In the genomic region with DNA sequence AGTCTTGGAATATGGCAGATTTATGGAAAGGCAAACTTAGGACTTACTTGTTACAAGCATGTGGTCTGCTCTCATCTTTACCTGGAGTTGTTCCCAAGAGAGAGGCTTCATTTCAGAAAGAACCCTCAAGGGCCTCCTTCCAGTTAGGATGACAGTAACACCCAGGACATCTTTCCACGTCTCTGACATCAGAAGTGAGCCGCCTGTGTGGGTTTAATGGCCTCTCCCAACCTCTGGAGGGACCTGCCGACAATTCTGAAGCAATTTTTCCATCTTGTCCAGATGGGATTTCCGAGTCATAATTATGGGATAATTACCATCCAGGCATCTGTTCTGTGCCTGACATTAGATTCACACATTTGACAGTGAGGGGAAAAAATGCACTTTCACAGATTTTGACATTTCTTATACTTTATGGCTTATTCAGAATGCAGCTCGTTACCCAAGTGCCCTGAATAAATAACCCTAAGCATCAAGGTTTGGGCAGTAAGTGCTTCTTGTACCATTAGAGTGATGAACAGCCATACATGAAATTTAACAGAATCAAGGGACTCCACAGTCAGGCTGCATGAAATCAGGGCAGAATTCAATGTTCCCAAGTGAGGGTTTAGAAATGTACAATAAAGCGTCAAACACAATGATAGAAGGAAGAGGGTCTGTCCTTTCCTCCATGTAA, we compare ENCODE assay signal across 29 mouse cellular contexts. TPM values are rescaled to one million over a fixed set of nuclear protein-coding genes. Genes with fewer than 3 reads are reported as not detected.
DNase-seq lines count a peak whose midpoint lies in the region; ATAC-seq and TF ChIP-seq lines count a peak whose summit lies in the region.
"Had no signal": no experiment of that assay in that cellular context is flagged by ENCODE, and none has a peak within 500 bp of the region (broad histone marks: within the 10 kb centered on the region; RNA-seq: fewer than 3 reads in every experiment).

No protein-coding gene starts in this region.

- no peaks in the 10 kb centered on the region for H3K27me3 ChIP-seq in lung, embryonic 15.5 days
- H3K27me3 ChIP-seq in forebrain, postnatal 0 days (ENCODE audit: insufficient read depth, low read length), result no peaks in the 10 kb centered on the region
- no peaks in the 10 kb centered on the region for H3K27me3 ChIP-seq in stomach, embryonic 16.5 days (ENCODE audit: control insufficient read depth, insufficient read depth, low read length)
- H3K27me3 ChIP-seq: embryonic facial prominence, embryonic 13.5 days; heart, embryonic 13.5 days; kidney, embryonic 15.5 days; limb, embryonic 12.5 days; liver, embryonic 15.5 days; midbrain, embryonic 15.5 days; Patski; stomach, embryonic 15.5 days had no signal

- no peak overlapping the region for H3K4me2 ChIP-seq in lung, embryonic 15.5 days
- H3K4me2 ChIP-seq in forebrain, postnatal 0 days (ENCODE audit: low read depth), result no peak overlapping the region
- H3K4me2 ChIP-seq in stomach, embryonic 16.5 days (ENCODE audit: low read depth, low read length), result no peak overlapping the region
- H3K4me2 ChIP-seq: embryonic facial prominence, embryonic 13.5 days; heart, embryonic 13.5 days; kidney, embryonic 15.5 days; limb, embryonic 12.5 days; liver, embryonic 15.5 days; midbrain, embryonic 15.5 days; stomach, embryonic 15.5 days had no signal

- no peaks in the 10 kb centered on the region for H3K36me3 ChIP-seq in lung, embryonic 15.5 days
- H3K36me3 ChIP-seq in forebrain, postnatal 0 days (ENCODE audit: insufficient read depth), result no peaks in the 10 kb centered on the region
- H3K36me3 ChIP-seq in stomach, embryonic 16.5 days (ENCODE audit: control insufficient read depth, insufficient read depth, low read length), result no peaks in the 10 kb centered on the region
- H3K36me3 ChIP-seq: embryonic facial prominence, embryonic 13.5 days; heart, embryonic 13.5 days; hindbrain, embryonic 10.5 days; kidney, embryonic 15.5 days; limb, embryonic 12.5 days; liver, embryonic 15.5 days; midbrain, embryonic 15.5 days; stomach, embryonic 15.5 days had no signal

- H3K4me1 ChIP-seq in lung, embryonic 15.5 days, result 0 out of 2 replicates have a peak, but pooled peaks cover 7% of the 10 kb centered on the region
- no peaks in the 10 kb centered on the region for H3K4me1 ChIP-seq in forebrain, postnatal 0 days (ENCODE audit: insufficient read depth)
- 0 out of 2 replicates have a peak, but pooled peaks cover 7% of the 10 kb centered on the region for H3K4me1 ChIP-seq in stomach, embryonic 16.5 days (ENCODE audit: control insufficient read depth, insufficient read depth, low read length)
- H3K4me1 ChIP-seq: heart, embryonic 13.5 days; hindbrain, embryonic 10.5 days; kidney, embryonic 15.5 days; limb, embryonic 12.5 days; liver, embryonic 15.5 days; midbrain, embryonic 15.5 days; stomach, embryonic 15.5 days had no signal

- WGBS in lung, embryonic 15.5 days, result 73% methylated on average over 6 of the region's 6 CpGs
- WGBS in forebrain, postnatal 0 days, result 43% methylated on average over 6 of the region's 6 CpGs
- WGBS in stomach, embryonic 16.5 days, result 59% methylated on average over 6 of the region's 6 CpGs

- no peaks in the 10 kb centered on the region for H3K9me3 ChIP-seq in lung, embryonic 15.5 days
- H3K9me3 ChIP-seq in forebrain, postnatal 0 days (ENCODE audit: low read length), result no peaks in the 10 kb centered on the region
- no peaks in the 10 kb centered on the region for H3K9me3 ChIP-seq in stomach, embryonic 16.5 days (replicated peaks; ENCODE audit: control insufficient read depth, low read length)
- H3K9me3 ChIP-seq: embryonic facial prominence, embryonic 13.5 days; hindbrain, embryonic 10.5 days; kidney, embryonic 15.5 days; limb, embryonic 12.5 days; liver, embryonic 15.5 days; midbrain, embryonic 15.5 days; stomach, embryonic 15.5 days had no signal

- H3K4me3 ChIP-seq in lung, embryonic 15.5 days, result no peak overlapping the region
- no peak overlapping the region for H3K4me3 ChIP-seq in forebrain, postnatal 0 days (ENCODE audit: low read depth, low read length)
- no peak overlapping the region for H3K4me3 ChIP-seq in stomach, embryonic 16.5 days (replicated peaks; ENCODE audit: low read length)
- H3K4me3 ChIP-seq: embryonic facial prominence, embryonic 13.5 days; heart, embryonic 13.5 days; hindbrain, embryonic 10.5 days; kidney, embryonic 15.5 days; limb, embryonic 12.5 days; liver, embryonic 15.5 days; midbrain, embryonic 15.5 days; stomach, embryonic 15.5 days had no signal

- no peak for TF ChIP-seq CTCF in forebrain, postnatal 0 days (IDR thresholded peaks at IDR 0.05; ENCODE audit: low read depth)

- intact Hi-C loops in heart, postnatal 14 days (cut with DNase I), result no loop called here

- no peak for ATAC-seq in lung, embryonic 15.5 days (ENCODE audit: borderline replicate concordance, extremely low read depth, low FRiP score, low TSS enrichment)
- ATAC-seq in forebrain, postnatal 0 days, result peak; percentile 61
- no peak for ATAC-seq in stomach, embryonic 16.5 days (ENCODE audit: insufficient read depth, low FRiP score)
- ATAC-seq in frontal cortex, adult (ENCODE audit: low TSS enrichment), result no peak
- ATAC-seq: midbrain, embryonic 15.5 days; Patski had no signal

- peak; percentile 55 for DNase-seq in heart, adult 11 months
- no peak for DNase-seq in heart, postnatal 14 days
- no peak for DNase-seq in lung, postnatal 4 days
- peak; percentile 17 for DNase-seq in forebrain, postnatal 0 days
- DNase-seq in cerebellum, adult 9-11 months, result no peak
- DNase-seq: adrenal gland, postnatal 10 days; cerebellum, adult 11-12 months; cerebellum, postnatal 10 days; gastrocnemius, postnatal 36 days; heart, postnatal 10 days; kidney, adult 18-20 months; kidney, postnatal 25 days; right cerebral cortex, postnatal 25 days; thymus, adult 18-20 months; thymus, postnatal 25 days had no signal

- no peak overlapping the region for H3K9ac ChIP-seq in lung, embryonic 15.5 days
- H3K9ac ChIP-seq in forebrain, postnatal 0 days, result no peak overlapping the region
- no peak overlapping the region for H3K9ac ChIP-seq in stomach, embryonic 16.5 days (ENCODE audit: low read length)
- H3K9ac ChIP-seq: embryonic facial prominence, embryonic 13.5 days; heart, embryonic 13.5 days; kidney, embryonic 15.5 days; limb, embryonic 12.5 days; liver, embryonic 15.5 days; midbrain, embryonic 15.5 days; stomach, embryonic 15.5 days had no signal

- peak overlapping the region; percentile 37; the same call in 1 of the 2 replicates for H3K27ac ChIP-seq in lung, embryonic 15.5 days
- no peak overlapping the region for H3K27ac ChIP-seq in forebrain, postnatal 0 days (ENCODE audit: low read depth, low read length)
- 0 out of 2 replicates have a peak overlapping the region, but pooled peaks have one; percentile 5 for H3K27ac ChIP-seq in stomach, embryonic 16.5 days (ENCODE audit: low read length)
- H3K27ac ChIP-seq: embryonic facial prominence, embryonic 13.5 days; heart, embryonic 13.5 days; hindbrain, embryonic 10.5 days; kidney, embryonic 15.5 days; limb, embryonic 12.5 days; liver, embryonic 15.5 days; macrophage; midbrain, embryonic 15.5 days; stomach, embryonic 15.5 days had no signal

RNA-seq across cellular contexts. Expression of a gene that starts 43.8 kb away (rescaled TPM):
- total RNA-seq in heart, postnatal 14 days (2021), result 10 to 100 TPM; 18.3 to 22.6 TPM
- polyA plus RNA-seq in lung, embryonic 15.5 days (2015; fragmentation: Nextera tagmentation; extraction: Ambion mirVana), result 28.4 and 28.9 TPM in 2 replicates
- 8.2 and 12.7 TPM in 2 replicates for total RNA-seq in forebrain, postnatal 0 days (2014; rRNA removed)
- polyA plus RNA-seq in forebrain, postnatal 0 days (2015; fragmentation: Nextera tagmentation; extraction: Ambion mirVana), result 6.9 and 9.9 TPM in 2 replicates
- polyA plus RNA-seq in stomach, embryonic 16.5 days (2015; fragmentation: Nextera tagmentation; extraction: Ambion mirVana), result 37.3 and 47.2 TPM in 2 replicates
- total RNA-seq: MEL had no signal

Comparison
In these comparisons a context has a peak if more than half of its experiments do, and no peak if none do; other contexts are left out.
1. DNase-seq: peak in heart, adult 11 months (single experiment) and forebrain, postnatal 0 days (single experiment); none in heart, postnatal 14 days (0 of 2), lung, postnatal 4 days (0 of 2) and cerebellum, adult 9-11 months (single experiment).